Mouse (Mus musculus) limb, embryonic 13.5 days (tissue): ENCODE data around the gene Sik1. TPM values are rescaled to one million over a fixed set of nuclear protein-coding genes. Genes with fewer than 3 reads are reported as not detected.

Experiments
- ATAC-seq: fragments of 200-750 bp; cut with Nextera tagmentation; 2 replicates; pipeline ENCODE4 v1.8.0; 2017; ENCODE audit warnings: low read depth, moderate number of reproducible peaks, moderate TSS enrichment; ENCODE audit not compliant: low FRiP score
- H3K27ac ChIP-seq: fragments of 300-500 bp; sonication (generic); 2 replicates; pipeline ENCODE4 v1.5.1; 2015; ENCODE audit warnings: inconsistent platforms, mild to moderate bottlenecking, moderate library complexity
- H3K27me3 ChIP-seq: fragments of 300-500 bp; sonication (generic); 2 replicates; pipeline ENCODE4 v1.6.1; 2015; ENCODE audit warnings: mild to moderate bottlenecking, inconsistent platforms
- H3K36me3 ChIP-seq: fragments of 300-500 bp; sonication (generic); 2 replicates; pipeline ENCODE4 v1.6.1; 2015; ENCODE audit warnings: inconsistent platforms, mild to moderate bottlenecking, moderate library complexity
- H3K4me1 ChIP-seq: fragments of 300-500 bp; sonication (generic); 2 replicates; pipeline ENCODE4 v1.6.1; 2015; ENCODE audit warnings: inconsistent platforms
- H3K4me2 ChIP-seq: fragments of 300-500 bp; sonication (generic); replicated peaks from 2 replicates; pipeline ENCODE4 v1.6.1; 2015; ENCODE audit warnings: inconsistent platforms, mild to moderate bottlenecking, moderate library complexity
- H3K4me3 ChIP-seq: fragments of 300-500 bp; sonication (generic); 2 replicates; pipeline ENCODE4 v1.5.1; 2015; ENCODE audit warnings: moderate library complexity, mild to moderate bottlenecking, inconsistent platforms
- H3K9ac ChIP-seq: fragments of 300-500 bp; sonication (generic); 2 replicates; pipeline ENCODE4 v1.6.1; 2015; ENCODE audit warnings: mild to moderate bottlenecking, inconsistent platforms
- H3K9me3 ChIP-seq: fragments of 300-500 bp; sonication (generic); 2 replicates; pipeline ENCODE4 v1.6.1; 2016; ENCODE audit warnings: inconsistent platforms
- WGBS: fragments of 180-500 bp; shearing (Covaris S2); methylation state at CpG from one replicate; pipeline ENCODE4 v1.1.7; 2015; 5-methylcytosine and 5-hydroxymethylcytosine counted together
- polyA plus RNA-seq: library from polyadenylated mRNA; unstranded; fragments of >200 nt; fragmentation: Nextera tagmentation; extraction: Ambion mirVana; gene quantifications from 2 replicates; pipeline ENCODE4 v1.2.1, GENCODE M21; 2015

Sik1 gene
- polyA plus RNA-seq, 1 experiment from 2014 or later = 14.3 TPM

DNA sequence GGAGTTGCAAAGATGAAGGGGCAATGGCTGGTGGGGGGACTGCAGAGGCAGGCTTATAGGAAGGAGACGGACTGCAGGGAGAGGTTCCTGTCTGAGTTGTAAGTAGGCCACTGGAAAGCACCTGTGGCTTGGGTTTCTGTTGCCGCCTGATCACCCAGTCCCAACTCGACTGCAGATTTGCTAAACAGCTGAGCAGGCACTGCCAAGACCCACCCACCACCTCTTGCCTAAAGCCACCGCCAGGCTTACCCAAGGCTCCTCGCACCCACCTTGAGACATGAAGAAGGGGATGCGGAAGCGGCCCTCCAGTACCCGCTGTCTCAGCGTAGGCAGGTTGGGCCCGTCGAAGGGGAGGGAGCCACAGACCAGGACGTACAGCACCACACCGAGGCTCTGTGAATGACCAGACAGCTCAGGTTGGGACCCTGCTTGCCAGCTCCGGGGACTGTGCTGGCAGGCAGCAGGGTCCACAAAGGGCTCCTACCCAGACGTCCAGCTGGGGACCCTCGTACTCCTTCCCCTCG is 5.1 kb downstream of the Sik1 start:
- ATAC-seq = no peak
- Histone ChIP-seq H3K9ac (no peak overlapping the region), H3K36me3 (peaks cover 57% of the 10 kb centered on the region), H3K4me3 (no peak overlapping the region), H3K27me3 (no peaks in the 10 kb centered on the region), H3K27ac (no peak overlapping the region), H3K4me1 (peaks cover 25% of the 10 kb centered on the region), H3K4me2 (no peak overlapping the region), H3K9me3 (no peaks in the 10 kb centered on the region)
- WGBS = 89% methylated on average over 17 of the region's 17 CpGs

DNA sequence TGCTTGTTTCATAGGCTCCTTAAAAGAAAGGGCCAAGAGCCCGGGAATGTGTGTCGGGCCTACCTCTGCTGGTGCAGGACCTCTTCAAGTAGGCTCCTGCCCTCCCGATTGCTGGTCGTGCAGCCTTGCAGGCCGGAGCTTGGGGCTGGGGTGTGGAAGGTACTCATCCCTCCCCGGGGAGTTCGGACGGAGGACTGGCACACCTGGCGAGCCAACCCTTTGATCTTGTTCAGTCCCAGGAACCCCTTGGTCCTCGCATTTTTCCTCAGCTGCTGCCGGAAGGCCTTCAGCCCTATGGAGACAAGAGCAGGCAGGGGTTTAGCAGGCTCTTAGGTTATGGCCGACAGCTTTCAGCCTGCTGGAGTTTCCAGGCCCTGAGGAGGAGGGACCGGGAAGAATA is 8.6 kb downstream of the Sik1 start:
- no peak overlapping the region for H3K4me2 ChIP-seq
- ATAC-seq = no peak
- no peak overlapping the region for H3K27ac ChIP-seq
- H3K9ac ChIP-seq = no peak overlapping the region; the same call in 1 of the 2 replicates
- peaks cover 79% of the 10 kb centered on the region for H3K36me3 ChIP-seq
- no peak overlapping the region for H3K4me3 ChIP-seq
- WGBS = 87% methylated on average over 13 of the region's 13 CpGs
- no peaks in the 10 kb centered on the region for H3K27me3 ChIP-seq
- no peaks in the 10 kb centered on the region for H3K9me3 ChIP-seq
- H3K4me1 ChIP-seq = peaks cover 8% of the 10 kb centered on the region; the same call in 1 of the 2 replicates

DNA sequence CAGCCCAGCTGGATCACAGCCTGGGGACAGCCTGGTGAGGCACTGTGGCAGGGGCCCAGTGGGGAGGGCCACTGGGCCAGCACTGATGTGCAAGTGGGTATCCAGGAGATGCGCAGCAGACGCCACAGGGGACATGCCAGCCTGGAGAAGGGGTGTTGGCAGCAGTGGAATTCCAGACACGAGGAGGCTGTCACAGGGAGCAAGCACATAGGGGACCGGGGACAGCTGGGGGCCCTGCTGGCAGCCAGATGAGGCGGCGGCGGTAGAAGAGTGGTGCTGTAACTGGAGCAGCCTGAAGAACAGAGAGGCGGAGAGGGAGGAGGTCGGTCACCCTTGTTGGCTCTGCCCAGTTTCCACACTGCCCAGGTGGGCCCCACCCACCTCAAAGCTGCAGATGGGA is 9.3 kb downstream of the Sik1 start:
- Histone ChIP-seq H3K9me3 (no peaks in the 10 kb centered on the region), H3K27me3 (no peaks in the 10 kb centered on the region), H3K4me2 (no peak overlapping the region), H3K36me3 (peaks cover 79% of the 10 kb centered on the region), H3K4me3 (no peak overlapping the region), H3K4me1 (peaks cover 9% of the 10 kb centered on the region; the same call in 1 of the 2 replicates), H3K9ac (no peak overlapping the region), H3K27ac (no peak overlapping the region)
- 77% methylated on average over 9 of the region's 9 CpGs for WGBS
- no peak for ATAC-seq

DNA sequence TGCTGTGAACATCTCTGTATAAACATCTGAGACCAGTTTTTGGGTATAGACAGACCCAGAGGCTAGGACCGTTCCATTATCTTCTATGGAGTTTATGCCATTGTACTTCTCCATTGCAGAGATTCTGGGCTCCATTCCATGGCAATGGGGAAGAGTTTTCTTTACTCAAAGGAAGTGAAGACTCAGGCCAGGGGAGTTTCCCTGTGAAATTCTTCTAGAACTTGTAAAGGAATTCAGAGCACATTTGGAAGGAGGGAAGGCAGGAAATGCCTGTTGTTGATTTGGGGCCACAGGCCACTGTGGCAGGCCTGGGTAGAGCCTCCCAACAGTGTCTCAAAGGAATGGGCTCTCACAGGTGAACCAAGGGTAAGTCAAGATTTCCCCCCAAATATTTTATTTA is 11.7 kb downstream of the Sik1 start:
- Histone ChIP-seq H3K36me3 (peaks cover 55% of the 10 kb centered on the region), H3K4me3 (no peak overlapping the region), H3K9me3 (no peaks in the 10 kb centered on the region), H3K4me1 (peaks cover 10% of the 10 kb centered on the region; the same call in 1 of the 2 replicates), H3K27me3 (no peaks in the 10 kb centered on the region), H3K9ac (no peak overlapping the region), H3K4me2 (no peak overlapping the region), H3K27ac (no peak overlapping the region)
- no peak for ATAC-seq
- WGBS = 88% methylated on average over 1 of the region's 1 CpGs

DNA sequence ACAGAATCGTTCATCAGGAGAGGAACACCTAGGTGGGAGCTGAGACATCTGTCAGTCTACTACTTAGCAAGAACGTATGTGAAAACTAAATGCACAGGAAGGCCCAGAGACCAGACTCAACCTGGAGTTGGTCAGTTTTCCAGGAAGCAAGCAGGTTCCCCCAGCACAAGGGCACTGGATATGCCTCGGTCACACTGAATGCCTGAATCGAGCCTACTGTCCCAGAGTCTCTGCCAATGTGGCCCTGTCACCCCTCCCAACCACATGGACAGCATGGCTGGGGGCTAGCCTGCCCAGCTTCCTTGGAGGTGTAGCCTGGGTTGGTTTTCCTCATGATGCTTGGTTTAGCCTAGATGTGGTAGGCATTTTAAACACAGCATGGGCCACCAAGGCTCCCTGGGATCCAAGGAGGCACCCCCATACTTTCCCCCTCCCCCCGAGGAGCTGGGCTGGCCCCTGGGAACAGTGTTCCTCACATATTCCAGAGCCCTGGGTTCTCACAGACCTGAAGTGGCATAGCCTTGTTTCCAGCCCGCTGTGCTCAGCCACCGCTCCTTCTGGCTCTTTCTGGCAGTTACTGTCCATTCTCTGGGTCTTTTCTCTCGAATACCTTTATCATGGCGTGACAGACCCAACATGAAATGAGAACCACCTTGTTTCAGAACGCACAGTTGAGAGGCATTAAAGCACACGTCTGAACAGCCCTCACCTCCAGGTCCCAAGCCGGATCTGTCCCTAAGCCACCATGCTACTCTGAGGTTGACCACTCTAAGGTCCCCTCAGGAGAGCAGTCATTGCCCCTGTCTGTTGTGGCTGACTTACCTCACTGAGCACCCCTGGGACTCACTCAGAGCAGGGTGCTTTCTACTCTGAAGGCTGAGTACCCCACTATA is 12.4 kb downstream of the Sik1 start:
- no peak overlapping the region for H3K9ac ChIP-seq
- no peaks in the 10 kb centered on the region for H3K9me3 ChIP-seq
- H3K4me1 ChIP-seq = peaks cover 10% of the 10 kb centered on the region; the same call in 1 of the 2 replicates
- no peak overlapping the region for H3K4me2 ChIP-seq
- H3K27me3 ChIP-seq = no peaks in the 10 kb centered on the region
- peak overlapping the region; percentile 39; the same call in 1 of the 2 replicates for H3K27ac ChIP-seq
- no peak overlapping the region for H3K4me3 ChIP-seq
- 87% methylated on average over 12 of the region's 12 CpGs for WGBS
- no peak for ATAC-seq
- peaks cover 48% of the 10 kb centered on the region for H3K36me3 ChIP-seq

DNA sequence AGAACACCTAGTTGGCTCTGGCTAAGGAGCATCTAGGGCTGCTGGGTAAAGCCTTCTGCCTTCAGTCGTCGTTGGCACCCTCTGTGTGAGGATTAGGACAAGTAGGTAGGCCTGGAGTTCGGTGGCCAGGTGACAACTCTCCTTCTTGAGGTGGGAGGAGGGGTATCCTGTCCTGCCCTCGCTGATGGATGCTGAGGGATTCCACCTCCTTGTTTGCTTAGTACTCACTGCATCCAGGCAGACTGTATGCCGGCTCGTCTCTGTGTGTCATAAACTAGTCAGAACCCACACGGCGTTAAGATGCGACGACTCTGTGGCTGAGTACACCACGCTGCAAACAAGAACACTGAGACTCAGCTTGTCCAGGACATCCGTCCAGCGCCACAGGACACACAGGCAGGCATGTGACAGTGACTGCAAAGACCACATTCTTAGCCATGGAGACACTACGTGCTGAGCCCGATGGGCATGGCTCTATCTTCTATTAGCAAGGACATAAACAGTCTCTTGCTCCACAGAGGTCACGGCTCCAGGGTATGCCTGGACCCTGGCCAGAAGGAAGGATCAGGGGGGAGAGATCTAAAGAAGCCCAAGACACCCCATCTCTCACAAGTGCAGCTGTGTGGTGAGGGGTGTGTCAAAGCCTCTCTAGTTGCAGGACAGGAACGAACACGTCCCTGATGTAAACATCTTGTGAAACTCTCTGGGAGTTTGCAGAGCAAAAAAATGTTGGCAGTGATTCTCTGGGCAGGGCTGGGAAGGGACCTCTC is 13.6 kb downstream of the Sik1 start:
- Histone ChIP-seq H3K4me3 (no peak overlapping the region), H3K36me3 (peaks cover 37% of the 10 kb centered on the region), H3K27ac (no peak overlapping the region; the same call in 1 of the 2 replicates), H3K9me3 (no peaks in the 10 kb centered on the region), H3K4me2 (0 out of 2 replicates have a peak overlapping the region, but pooled peaks have one; percentile 7), H3K9ac (no peak overlapping the region), H3K4me1 (peaks cover 10% of the 10 kb centered on the region; the same call in 1 of the 2 replicates), H3K27me3 (no peaks in the 10 kb centered on the region)
- 67% methylated on average over 18 of the region's 18 CpGs for WGBS
- no peak for ATAC-seq

DNA sequence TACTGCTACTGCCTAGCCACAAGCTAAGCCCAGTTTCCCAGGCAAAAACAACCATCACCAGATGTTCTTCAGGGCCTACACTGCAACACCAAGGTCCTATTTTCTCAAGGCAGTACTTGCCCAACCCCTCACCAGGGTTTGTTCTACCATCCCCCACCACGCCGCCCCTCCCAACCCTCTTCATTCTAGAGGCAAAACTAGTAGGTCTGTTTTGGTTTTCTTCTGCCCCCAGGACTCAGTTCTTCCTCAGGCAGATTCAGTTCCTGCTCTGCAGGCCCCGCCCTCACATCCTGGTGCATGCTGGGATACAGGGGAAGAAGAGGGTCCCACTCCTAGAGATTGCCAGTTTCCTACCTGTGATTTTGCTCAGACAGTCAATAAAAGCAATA is 14.2 kb downstream of the Sik1 start:
- H3K27ac ChIP-seq = peak overlapping the region; percentile 48; the same call in 1 of the 2 replicates
- no peak; the same call in 1 of the 2 replicates for ATAC-seq
- peaks cover 10% of the 10 kb centered on the region; the same call in 1 of the 2 replicates for H3K4me1 ChIP-seq
- H3K36me3 ChIP-seq = peaks cover 31% of the 10 kb centered on the region
- H3K4me3 ChIP-seq = no peak overlapping the region
- H3K4me2 ChIP-seq = no peak overlapping the region
- no peaks in the 10 kb centered on the region for H3K9me3 ChIP-seq
- H3K9ac ChIP-seq = no peak overlapping the region
- WGBS = 81% methylated on average over 3 of the region's 3 CpGs
- no peaks in the 10 kb centered on the region for H3K27me3 ChIP-seq

DNA sequence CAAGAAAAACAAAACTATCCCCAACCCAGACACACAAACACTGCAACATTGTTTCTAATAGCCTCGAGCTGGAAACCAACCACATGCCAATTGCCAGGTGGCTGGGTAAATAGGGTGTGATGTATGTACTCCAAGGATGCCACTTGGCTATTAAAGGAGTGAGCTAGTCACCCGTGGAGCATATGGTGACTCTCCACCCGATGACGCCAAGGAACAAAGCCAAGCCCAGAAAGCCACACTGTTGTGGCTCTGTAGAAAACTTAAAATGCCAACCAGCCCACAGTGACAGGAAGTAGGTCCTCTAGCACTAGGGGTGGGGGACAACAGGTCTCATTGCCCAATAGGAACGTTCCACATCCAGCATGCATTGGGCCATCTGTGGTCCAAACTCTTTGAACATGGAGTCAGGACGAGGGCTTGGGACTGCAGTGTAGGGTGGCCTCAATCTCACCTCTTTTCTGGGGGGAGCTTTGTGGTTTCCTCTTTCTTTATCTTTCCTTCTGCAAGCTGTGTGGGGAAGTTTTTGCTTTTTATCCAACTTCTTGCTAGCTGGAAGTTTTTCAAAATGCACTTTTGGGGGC is 15.1 kb downstream of the Sik1 start:
- Histone ChIP-seq H3K27ac (no peak overlapping the region), H3K4me3 (no peak overlapping the region), H3K4me1 (peaks cover 10% of the 10 kb centered on the region; the same call in 1 of the 2 replicates), H3K4me2 (no peak overlapping the region), H3K9ac (no peak overlapping the region), H3K27me3 (no peaks in the 10 kb centered on the region), H3K36me3 (peaks cover 22% of the 10 kb centered on the region), H3K9me3 (peaks cover 5% of the 10 kb centered on the region; the same call in 1 of the 2 replicates)
- no peak for ATAC-seq
- WGBS = 83% methylated on average over 6 of the region's 6 CpGs

DNA sequence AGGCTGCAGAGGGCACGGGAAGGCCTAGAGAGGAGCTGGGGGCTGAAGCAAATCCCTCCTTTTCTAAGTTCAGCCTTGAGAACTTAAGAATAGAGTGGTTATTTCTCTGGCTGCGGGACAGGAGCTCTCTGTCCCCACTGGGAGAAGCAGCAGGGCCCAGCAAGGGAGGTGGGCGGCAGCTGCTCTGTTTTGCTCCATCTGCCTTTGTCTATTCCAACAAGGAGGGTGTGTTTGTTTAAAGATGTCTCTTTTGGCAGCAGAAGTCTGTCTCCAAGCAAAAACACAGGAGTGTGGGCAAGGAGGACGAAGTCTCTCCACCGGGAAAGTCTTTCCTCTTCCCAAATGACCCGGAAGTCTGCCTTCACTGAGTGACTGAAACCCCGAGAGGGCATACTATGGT is 18.8 kb downstream of the Sik1 start:
- 86% methylated on average over 7 of the region's 7 CpGs for WGBS
- no peak overlapping the region for H3K4me3 ChIP-seq
- H3K27ac ChIP-seq = no peak overlapping the region
- H3K4me2 ChIP-seq = no peak overlapping the region
- H3K9me3 ChIP-seq = peaks cover 9% of the 10 kb centered on the region; the same call in 1 of the 2 replicates
- no peak for ATAC-seq
- no peaks in the 10 kb centered on the region for H3K36me3 ChIP-seq
- H3K27me3 ChIP-seq = no peaks in the 10 kb centered on the region
- peaks cover 21% of the 10 kb centered on the region for H3K4me1 ChIP-seq
- H3K9ac ChIP-seq = no peak overlapping the region

DNA sequence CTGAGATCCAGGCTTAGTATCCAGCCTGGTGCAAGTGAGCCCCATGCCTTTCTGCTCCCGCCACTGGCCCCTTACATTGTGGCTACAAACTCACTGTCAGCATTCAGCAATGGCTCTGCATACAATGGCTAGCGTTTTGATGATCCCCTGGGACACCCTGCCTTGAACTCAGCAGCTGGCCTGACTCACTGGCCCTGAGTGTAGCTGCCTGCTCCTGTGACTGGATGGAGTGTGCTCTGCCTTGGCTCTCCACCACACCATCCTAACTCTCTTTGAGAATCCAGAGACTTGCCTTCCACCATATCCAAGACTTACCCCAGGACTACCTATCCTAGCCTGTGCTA is 19.4 kb downstream of the Sik1 start:
- no peak overlapping the region for H3K27ac ChIP-seq
- 62% methylated on average over 2 of the region's 2 CpGs for WGBS
- H3K9ac ChIP-seq = no peak overlapping the region
- H3K9me3 ChIP-seq = peaks cover 9% of the 10 kb centered on the region; the same call in 1 of the 2 replicates
- no peaks in the 10 kb centered on the region for H3K27me3 ChIP-seq
- H3K36me3 ChIP-seq = no peaks in the 10 kb centered on the region
- no peak overlapping the region for H3K4me3 ChIP-seq
- no peak for ATAC-seq
- H3K4me1 ChIP-seq = peaks cover 22% of the 10 kb centered on the region
- H3K4me2 ChIP-seq = no peak overlapping the region

DNA sequence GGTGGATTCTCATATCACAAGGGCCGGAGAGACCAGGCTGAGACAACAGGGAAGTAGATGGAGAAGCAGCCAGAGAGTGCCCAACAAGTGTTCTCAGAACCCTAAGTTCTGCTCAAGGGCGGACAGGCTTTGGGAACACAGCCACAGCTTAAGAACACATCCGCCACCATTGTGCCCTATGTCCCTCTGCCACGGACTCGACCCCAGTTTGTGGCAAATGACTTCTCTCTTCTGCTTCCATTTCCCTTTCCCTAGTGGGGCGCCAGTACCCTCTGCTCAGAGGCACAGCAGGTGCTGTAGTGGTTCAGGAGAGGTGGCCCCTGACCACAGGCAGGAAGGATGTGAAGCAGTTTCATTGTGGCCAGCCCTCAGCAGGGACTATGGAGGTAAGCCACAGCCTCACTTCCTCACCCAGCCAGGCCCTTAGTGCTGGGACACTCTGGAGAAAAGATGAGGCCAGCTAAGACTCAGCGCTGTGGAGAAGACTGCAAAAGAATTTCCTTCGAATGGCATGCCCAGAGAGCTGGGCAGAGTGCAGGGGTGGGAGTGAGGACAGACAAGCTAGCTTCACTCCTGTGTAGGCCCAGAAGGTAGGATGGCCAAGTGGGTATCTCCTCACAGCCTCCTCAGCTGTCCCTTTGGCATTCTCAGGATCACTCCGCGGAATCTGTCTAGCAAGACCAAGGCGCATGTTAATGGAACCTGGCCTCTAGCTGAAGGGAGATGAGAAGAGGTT is 19.9 kb downstream of the Sik1 start:
- Histone ChIP-seq H3K4me3 (no peak overlapping the region), H3K27ac (no peak overlapping the region), H3K9ac (no peak overlapping the region), H3K4me2 (no peak overlapping the region), H3K27me3 (no peaks in the 10 kb centered on the region), H3K4me1 (peaks cover 27% of the 10 kb centered on the region), H3K9me3 (peaks cover 9% of the 10 kb centered on the region; the same call in 1 of the 2 replicates), H3K36me3 (no peaks in the 10 kb centered on the region)
- WGBS = 94% methylated on average over 11 of the region's 11 CpGs
- no peak for ATAC-seq
